Mouse (Mus musculus): ENCODE data around the gene Cyp2w1. TPM values are rescaled to one million over a fixed set of nuclear protein-coding genes. Genes with fewer than 3 reads are reported as not detected.

Cyp2w1 gene
- polyA plus RNA-seq, 1 experiment from 2014 or later = not detected

DNA sequence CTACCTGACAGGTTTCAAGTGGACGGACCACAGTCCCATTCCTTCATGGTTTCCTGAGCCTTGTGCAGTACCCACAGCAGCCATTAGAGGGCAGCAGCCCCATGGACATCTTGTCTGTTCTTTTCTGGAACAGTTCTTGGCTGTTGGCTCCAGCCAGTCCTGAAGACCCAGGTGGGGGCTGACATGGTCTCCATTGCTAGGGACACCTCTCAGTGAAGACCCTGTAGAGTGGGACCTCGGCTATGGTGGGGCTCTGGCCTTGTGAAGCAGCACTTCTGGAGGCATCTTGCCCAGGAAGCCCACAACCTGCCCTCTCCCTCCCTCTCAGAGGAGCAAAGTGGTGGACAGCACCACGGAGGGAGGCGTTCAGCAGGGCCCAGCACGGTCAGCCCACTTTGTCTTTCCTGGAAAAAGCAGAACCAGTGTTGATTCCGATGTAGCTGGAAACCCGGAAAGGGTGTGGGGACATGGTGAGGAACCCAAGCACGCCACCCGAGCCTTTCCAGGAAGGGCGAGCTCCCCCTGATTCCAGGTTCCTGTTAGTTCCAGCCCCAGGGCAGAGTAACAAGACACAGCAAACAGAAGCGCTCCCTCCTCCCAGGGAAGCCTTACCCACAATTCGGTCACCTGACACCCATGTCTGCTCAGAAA, 12.0 kb downstream of the Cyp2w1 start:
- DNase-seq (ENCODE audit: low spot score) = peak; percentile 82

DNA sequence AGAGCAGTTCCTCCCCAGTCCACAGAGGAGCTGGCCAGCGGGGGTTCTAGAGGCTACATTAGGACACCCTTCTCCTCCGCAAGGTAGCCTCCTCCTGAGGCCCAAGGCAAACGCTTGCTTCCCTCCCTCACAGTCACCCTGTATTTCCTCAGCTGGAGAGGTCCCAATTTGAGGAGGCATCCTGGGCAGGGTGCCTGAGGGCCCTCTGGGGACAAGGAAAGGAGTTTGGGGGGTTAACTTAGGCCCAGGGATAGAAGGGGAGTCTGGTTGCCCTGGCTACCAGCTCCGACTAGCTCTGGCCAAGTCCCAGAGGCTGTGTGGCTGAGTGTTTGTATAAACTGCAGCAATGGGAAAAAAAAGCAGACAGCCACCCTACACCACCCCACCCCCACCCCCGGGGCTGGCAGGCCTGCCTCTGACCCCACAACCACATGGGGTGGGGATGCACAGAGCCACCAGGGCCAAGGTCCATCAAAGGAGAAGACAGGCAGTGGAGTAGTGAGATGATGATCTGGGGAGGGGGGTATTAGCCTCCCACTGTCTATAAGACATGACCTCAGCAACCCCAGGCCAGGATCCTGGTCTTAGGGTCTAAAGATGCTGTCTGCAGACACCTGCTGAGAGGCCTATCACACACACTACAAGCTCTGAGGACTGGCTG, 12.6 kb downstream of the Cyp2w1 start:
- DNase-seq (ENCODE audit: low spot score) = no peak

GRCm38 (mm10) chr5:139365827-139366226, 13.4 kb downstream of the Cyp2w1 start:
- DNase-seq (ENCODE audit: low spot score) = no peak

DNA sequence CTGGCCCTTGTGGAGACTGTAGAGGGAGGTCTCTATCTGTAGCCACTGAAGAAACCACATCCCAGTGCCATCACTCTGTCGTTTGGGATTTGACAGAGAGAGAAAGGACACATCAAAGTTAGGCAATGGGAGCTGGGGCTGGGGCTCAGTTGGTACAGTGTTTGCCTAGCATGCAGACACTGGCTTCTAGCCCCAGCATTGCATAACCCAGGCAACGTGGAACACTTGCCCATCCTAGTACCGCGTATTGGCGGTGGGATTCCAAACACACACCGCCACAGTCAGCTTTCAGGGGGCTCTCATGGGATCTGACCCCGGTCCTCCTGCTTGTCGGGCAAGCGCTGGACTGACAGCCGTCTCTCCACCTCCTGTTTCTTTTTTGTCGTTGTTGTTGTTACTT, 14.1 kb downstream of the Cyp2w1 start:
- DNase-seq (ENCODE audit: low spot score) = no peak

DNA sequence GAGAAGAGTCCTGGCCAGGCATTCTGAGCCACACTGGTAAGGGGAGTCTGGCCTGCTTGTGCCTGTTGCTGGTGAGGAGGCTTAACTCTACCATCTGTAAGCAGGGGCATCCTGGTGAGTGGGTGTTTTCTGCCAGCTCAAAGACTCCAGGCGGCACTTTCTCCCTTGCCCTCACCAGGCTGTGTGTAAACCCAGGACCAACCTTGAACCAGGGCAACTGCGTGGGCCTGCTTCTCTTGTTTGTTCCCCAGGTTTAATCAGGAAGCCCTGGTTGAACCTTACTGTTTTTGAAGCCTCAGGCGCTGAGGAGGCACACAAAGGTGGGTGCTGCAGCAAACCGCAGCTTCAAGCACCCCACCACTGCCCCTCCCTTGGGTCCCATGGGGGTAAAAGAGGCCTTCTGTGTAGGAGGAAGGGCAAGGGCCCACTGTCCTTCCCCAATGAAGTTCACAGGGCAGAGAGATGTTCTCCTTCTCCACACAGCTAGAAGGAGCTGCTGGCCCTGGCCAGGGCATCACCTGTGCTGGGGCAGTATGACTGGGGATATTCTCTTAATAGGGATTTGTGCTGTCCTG, 15.6 kb downstream of the Cyp2w1 start:
- no peak for DNase-seq (ENCODE audit: low spot score)

- DNase-seq (ENCODE audit: low spot score) = no peak
Measured at GRCm38 (mm10) chr5:139368638-139369320, 16.4 kb downstream of the Cyp2w1 start.

- no peak for DNase-seq (ENCODE audit: low spot score)
Measured at GRCm38 (mm10) chr5:139370336-139370735, 17.9 kb downstream of the Cyp2w1 start.

GRCm38 (mm10) chr5:139371118-139371517, 18.7 kb downstream of the Cyp2w1 start:
- no peak for DNase-seq (ENCODE audit: low spot score)

DNA sequence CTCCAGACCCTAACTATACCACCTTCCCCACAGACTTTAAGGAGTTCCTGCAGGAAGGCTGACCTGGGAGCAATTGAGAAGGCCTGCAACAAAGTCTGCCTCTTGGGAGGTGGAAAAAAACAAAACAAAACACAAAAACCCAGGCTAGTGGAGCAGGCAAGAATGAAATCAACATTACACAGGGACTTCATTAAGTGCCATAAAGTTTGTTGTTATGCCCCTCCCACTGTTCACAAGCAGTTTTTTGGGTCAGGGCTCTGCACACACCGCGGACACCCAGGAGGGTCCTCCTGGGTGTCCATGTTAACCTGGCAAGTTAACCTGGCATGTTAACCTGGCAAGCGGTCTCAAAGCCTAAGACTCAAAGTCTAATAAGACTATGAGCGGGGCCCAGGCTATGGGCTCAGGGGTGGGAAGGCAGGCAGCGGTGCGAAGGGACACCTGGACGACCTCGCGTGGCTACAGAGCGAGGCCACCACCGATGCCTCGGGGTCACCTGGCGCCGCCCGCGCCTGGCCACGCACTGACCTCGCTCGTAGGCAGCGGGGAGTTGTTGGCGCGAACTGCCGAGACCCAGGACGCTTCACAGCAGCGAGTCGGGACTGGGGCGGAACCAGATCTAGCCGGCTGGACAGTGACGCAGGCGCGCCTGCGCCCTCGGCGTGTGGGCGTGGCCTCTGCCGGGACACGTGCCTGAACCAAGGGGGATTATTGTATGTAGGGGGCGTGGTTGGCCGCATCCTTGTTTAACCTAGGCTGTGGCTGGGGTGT, 19.4 kb downstream of the Cyp2w1 start:
- DNase-seq (ENCODE audit: low spot score) = peak; percentile 88

- DNase-seq (ENCODE audit: low spot score) = no peak
Measured at GRCm38 (mm10) chr5:139373126-139373525, 20.7 kb downstream of the Cyp2w1 start.

- DNase-seq (ENCODE audit: low spot score) = no peak
Measured at GRCm38 (mm10) chr5:139373889-139374444, 21.6 kb downstream of the Cyp2w1 start.

GRCm38 (mm10) chr5:139374841-139375240, 22.4 kb downstream of the Cyp2w1 start:
- no peak for DNase-seq (ENCODE audit: low spot score)

DNA sequence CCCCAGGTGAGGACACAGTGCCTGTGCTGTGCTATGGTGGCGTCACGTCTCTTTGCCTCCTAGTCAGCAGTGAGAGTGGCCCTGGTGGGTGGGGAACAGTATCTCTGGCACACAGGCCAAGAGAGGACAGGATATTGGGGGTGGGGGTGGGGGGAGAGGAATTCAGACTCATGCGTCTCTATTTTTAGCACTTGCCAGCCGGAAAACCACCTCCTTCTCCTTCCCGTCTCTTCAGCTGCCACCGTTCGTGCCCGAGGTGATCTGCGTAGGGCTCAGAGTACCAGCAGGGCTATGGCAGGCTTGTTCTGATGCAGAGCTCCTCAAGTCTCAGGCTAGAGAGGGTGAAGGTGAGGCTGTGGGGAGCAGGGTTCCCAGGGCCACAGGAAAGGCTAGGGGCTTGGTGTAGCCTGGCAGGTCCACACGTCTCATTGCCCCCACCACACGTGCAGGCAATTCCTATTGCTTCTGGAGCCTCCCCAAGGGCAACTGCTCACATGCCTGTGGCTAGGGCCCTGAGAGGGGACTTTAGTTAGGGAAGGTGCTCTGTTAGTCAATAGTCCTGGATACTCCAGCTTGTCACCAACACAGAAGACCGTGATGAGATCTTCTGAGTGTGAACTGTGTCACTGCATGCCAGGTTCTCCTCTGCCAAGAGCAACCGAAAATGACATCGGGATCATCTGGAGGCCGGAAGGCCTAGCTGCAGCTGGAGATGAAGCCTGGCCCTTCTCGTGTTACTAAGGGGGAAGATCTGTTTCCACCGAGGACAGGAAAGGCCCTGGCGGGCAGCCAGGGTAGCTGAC, 25.3 kb downstream of the Cyp2w1 start, which contains the start of gene Gpr146:
Gpr146 (plus strand) TSS at position 230 of the 803 bp plus-strand sequence.
- peak; percentile 44 for DNase-seq (ENCODE audit: low spot score)

DNA sequence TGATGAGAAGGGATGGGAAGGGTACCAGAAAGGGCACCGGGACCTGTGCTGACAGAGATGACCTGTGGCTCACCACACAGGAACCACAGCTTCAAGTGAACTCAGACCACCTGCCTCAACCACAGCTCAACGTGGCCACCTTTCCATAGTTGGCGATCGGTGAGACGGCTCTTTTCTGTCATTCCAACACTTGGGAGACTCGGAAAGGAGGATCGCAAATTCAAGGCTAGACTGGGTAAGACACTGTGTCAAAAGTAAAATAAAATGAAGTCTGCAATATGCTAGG, 25.8 kb downstream of the Cyp2w1 start:
- DNase-seq (ENCODE audit: low spot score) = no peak

- DNase-seq (ENCODE audit: low spot score) = peak; percentile 44
Measured at GRCm38 (mm10) chr5:139378986-139379629, 26.7 kb downstream of the Cyp2w1 start.

DNA sequence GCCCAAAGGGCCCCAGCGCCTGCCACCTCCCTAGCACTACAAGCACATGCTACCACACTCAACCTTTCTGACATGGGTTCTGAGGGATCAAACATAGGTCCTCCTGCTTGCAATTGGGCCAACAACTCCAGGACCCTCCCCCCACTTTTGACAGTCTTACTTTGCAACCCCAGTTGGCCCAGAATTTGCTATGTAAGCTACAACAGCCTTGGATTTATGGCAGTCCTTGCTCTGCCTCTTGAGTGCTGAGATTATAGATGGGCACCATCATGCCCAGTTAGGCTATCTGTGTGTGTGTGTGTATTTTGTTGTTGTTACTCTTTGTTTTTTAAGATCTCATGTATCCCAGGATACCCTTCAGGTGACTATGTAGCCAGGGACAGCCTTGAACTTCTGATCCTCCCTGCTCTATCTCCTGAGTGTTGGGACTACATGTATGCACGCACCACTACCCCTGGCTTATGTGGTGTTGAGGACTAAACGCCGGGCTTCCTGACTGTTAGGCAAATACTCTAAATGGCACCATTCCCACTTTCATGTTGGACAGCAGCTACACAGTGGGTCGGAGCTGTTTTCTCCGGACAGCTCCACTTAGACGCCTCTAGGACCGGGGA, 27.5 kb downstream of the Cyp2w1 start:
- no peak for DNase-seq (ENCODE audit: low spot score)

DNA sequence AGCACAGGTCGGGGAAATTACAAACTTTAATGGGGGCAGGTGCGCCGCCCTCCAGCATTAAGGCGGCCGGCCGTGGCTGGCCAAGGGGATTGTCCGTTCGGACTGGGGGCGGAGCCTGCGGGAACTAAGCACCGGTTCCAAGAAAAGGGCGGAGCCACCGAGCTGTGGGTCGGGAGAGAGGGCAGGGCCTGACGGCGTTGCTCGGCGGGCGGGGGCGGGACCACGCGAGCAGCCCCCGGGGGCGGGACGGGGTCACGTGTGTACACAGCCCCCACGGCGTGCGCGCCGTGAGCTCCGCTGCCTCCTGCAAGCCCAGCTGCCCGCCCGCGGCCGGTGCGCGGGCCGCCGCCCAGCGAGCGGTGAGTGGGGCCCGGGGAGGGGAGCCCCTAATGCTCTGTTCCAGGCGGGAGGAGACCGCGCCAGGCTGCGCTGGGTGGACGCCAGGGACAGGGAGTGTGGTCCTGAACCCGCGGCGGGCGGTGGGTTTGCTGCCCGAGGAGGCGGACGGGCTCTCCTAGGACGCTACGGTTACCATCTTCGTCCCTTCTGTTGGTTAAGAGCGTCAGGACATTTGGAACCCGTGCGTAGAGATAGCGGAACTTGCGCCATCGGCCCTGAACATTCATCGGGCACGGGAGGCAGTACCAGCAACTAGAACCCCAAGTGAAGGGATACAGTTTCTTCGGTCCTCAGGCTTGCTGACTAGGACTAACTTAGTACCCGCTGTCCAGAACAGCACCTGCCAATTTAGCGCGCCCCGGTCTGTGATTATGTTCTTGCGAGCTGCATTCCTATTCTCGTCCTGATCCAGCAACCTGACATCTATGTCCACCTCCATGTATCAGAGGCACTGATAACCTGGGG, 28.2 kb downstream of the Cyp2w1 start:
- DNase-seq (ENCODE audit: low spot score) = peak; percentile 81

Data from thymus, postnatal 0 days (tissue).